Mouse (Mus musculus) CD4-positive helper T cell, adult 2 months (primary cell): ENCODE data around the gene Epp13.
A peak's percentile ranks its signal among the peaks of the same experiment; 100 is the strongest.
"Not testable (repeated sequence)": the region's sequence is repeated elsewhere in the genome, so short reads cannot be mapped to it uniquely, and the experiment has no call there.

Source experiments
- DNase-seq: peaks from one replicate; pipeline ENCODE4 v3.0.0-alpha.2; 2012; ENCODE audit warnings: low read depth, missing footprints, low spot score

Epp13 gene

GRCm38 (mm10) chr7:6252410-6252809 lies at the start of gene Epp13:
Gene Epp13, plus strand, starts transcription at chr7:6252710.
- DNase-seq, result no peak

- DNase-seq, result no peak
Measured at GRCm38 (mm10) chr7:6204200-6204599, 48.3 kb upstream of the Epp13 start.

- no peak for DNase-seq
Measured at GRCm38 (mm10) chr7:6213144-6213543, 39.4 kb upstream of the Epp13 start.

- not testable (repeated sequence) for DNase-seq
Measured at GRCm38 (mm10) chr7:6214691-6215090, 37.8 kb upstream of the Epp13 start.

- DNase-seq, result no peak
Measured at GRCm38 (mm10) chr7:6220147-6220546, 32.4 kb upstream of the Epp13 start.

- no peak for DNase-seq
Measured at GRCm38 (mm10) chr7:6221978-6222377, 30.5 kb upstream of the Epp13 start, which contains the start of gene Zscan5b. Gene Zscan5b, plus strand, starts transcription at chr7:6222278.

- not testable (repeated sequence) for DNase-seq
Measured at GRCm38 (mm10) chr7:6228491-6228890, 24.0 kb upstream of the Epp13 start.

- DNase-seq, result no peak
Measured at GRCm38 (mm10) chr7:6239787-6240186, 12.7 kb upstream of the Epp13 start.

- DNase-seq, result peak; percentile 56
Measured at GRCm38 (mm10) chr7:6240841-6241425, 11.6 kb upstream of the Epp13 start.

GRCm38 (mm10) chr7:6244361-6245292 lies 7.9 kb upstream of the Epp13 start:
- DNase-seq, result no peak

GRCm38 (mm10) chr7:6254451-6254850 lies 1.9 kb downstream of the Epp13 start:
- DNase-seq, result no peak

- DNase-seq, result no peak
Measured at GRCm38 (mm10) chr7:6257386-6257785, 4.9 kb downstream of the Epp13 start.

- DNase-seq, result no peak
Measured at GRCm38 (mm10) chr7:6258232-6259220, 6.0 kb downstream of the Epp13 start.

GRCm38 (mm10) chr7:6260004-6260403 lies 7.5 kb downstream of the Epp13 start:
- not testable (repeated sequence) for DNase-seq

- DNase-seq, result no peak
Measured at GRCm38 (mm10) chr7:6262120-6262519, 9.6 kb downstream of the Epp13 start.

GRCm38 (mm10) chr7:6262984-6263383 lies 10.5 kb downstream of the Epp13 start:
- DNase-seq, result no peak

GRCm38 (mm10) chr7:6265695-6266094 lies 13.2 kb downstream of the Epp13 start:
- peak; percentile 55 for DNase-seq

GRCm38 (mm10) chr7:6277906-6278305 lies 25.4 kb downstream of the Epp13 start:
- DNase-seq, result no peak

GRCm38 (mm10) chr7:6282749-6283148 lies 30.2 kb downstream of the Epp13 start:
- peak; percentile 89 for DNase-seq

- DNase-seq, result peak; percentile 88
Measured at GRCm38 (mm10) chr7:6283451-6284075, 31.1 kb downstream of the Epp13 start.

- DNase-seq, result no peak
Measured at GRCm38 (mm10) chr7:6284442-6285012, 32.0 kb downstream of the Epp13 start.
